Mouse (Mus musculus) limb, embryonic 11.5 days (tissue): ENCODE measurements around the gene Tmem150c. TPM values are rescaled to one million over a fixed set of nuclear protein-coding genes. Genes with fewer than 3 reads are reported as not detected.
A peak's percentile ranks its signal among the peaks of the same experiment; 100 is the strongest.

Source experiments
- ATAC-seq: fragments of 200-750 bp; cut with Nextera tagmentation; 2 replicates; pipeline ENCODE4 v1.8.0; 2017; ENCODE audit warnings: low read depth; ENCODE audit not compliant: insufficient number of reproducible peaks, low FRiP score, low TSS enrichment
- DNase-seq: peaks from one replicate; pipeline ENCODE4 v3.0.0-alpha.2; 2015; ENCODE audit warnings: low spot score
- H3K27ac ChIP-seq: fragments of 300-500 bp; sonication (generic); replicated peaks from 2 replicates; pipeline ENCODE4 v1.5.1; 2014; ENCODE audit warnings: low read depth, mild to moderate bottlenecking, low read length
- H3K27me3 ChIP-seq: fragments of 300-500 bp; sonication (generic); 2 replicates; pipeline ENCODE4 v1.6.1; 2014; ENCODE audit warnings: mild to moderate bottlenecking, low read length, mixed read lengths; ENCODE audit not compliant: control insufficient read depth, insufficient read depth
- H3K36me3 ChIP-seq: fragments of 300-500 bp; sonication (generic); 2 replicates; pipeline ENCODE4 v1.6.1; 2014; ENCODE audit warnings: mild to moderate bottlenecking, low read length, moderate library complexity, mixed read lengths; ENCODE audit not compliant: control insufficient read depth, insufficient read depth
- H3K4me1 ChIP-seq: fragments of 300-500 bp; sonication (generic); 2 replicates; pipeline ENCODE4 v1.6.1; 2014; ENCODE audit warnings: low read length, mixed read lengths; ENCODE audit not compliant: control insufficient read depth, insufficient read depth
- H3K4me2 ChIP-seq: fragments of 300-500 bp; sonication (generic); 2 replicates; pipeline ENCODE4 v1.6.1; 2014; ENCODE audit warnings: low read depth, mild to moderate bottlenecking, moderate library complexity; ENCODE audit not compliant: severe bottlenecking
- H3K4me3 ChIP-seq: fragments of 300-500 bp; sonication (generic); 2 replicates; pipeline ENCODE4 v1.5.1; 2014; ENCODE audit warnings: low read depth, low read length
- H3K9ac ChIP-seq: fragments of 300-500 bp; sonication (generic); 2 replicates; pipeline ENCODE4 v1.6.1; 2014; ENCODE audit warnings: mild to moderate bottlenecking, low read length
- H3K9me3 ChIP-seq: fragments of 300-500 bp; sonication (generic); 2 replicates; pipeline ENCODE4 v1.6.1; 2016; ENCODE audit warnings: low read length; ENCODE audit not compliant: control insufficient read depth
- WGBS: fragments of 180-500 bp; shearing (Covaris S2); extraction: QIAGEN DNeasy Blood & Tissue Kit; methylation state at CpG from one replicate; pipeline ENCODE4 v1.1.7; 2014; 5-methylcytosine and 5-hydroxymethylcytosine counted together
- polyA plus RNA-seq: library from polyadenylated mRNA; unstranded; fragments of >200 nt; fragmentation: Nextera tagmentation; extraction: Ambion mirVana; gene quantifications from 2 replicates; pipeline ENCODE4 v1.2.1, GENCODE M21; 2014

The Tmem150c gene
- polyA plus RNA-seq, 1 experiment from 2014 or later = 0.40 TPM

DNA sequence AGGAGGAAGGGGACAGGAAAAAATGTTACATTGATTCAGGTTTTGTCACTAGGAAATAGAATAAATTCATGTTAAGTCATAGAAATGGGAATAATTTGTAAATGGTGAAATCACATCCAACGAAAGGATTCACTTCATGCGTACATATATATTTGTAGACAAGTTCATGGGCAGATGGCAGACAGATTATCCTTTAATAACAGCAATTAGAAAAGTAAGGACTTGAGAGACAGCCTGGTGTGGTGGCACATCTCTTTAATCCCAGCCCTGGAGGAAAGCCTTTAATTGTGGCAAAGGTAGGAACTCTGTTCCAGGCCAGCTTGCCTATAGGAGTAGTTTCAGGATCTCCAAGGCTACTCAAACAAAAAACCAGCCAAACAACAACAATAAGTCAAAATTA is 90.1 kb downstream of the Tmem150c start:
- Histone ChIP-seq H3K4me3 (no peak overlapping the region), H3K4me1 (no peaks in the 10 kb centered on the region), H3K27me3 (no peaks in the 10 kb centered on the region), H3K9me3 (no peaks in the 10 kb centered on the region), H3K4me2 (no peak overlapping the region), H3K36me3 (peaks cover 3% of the 10 kb centered on the region; the same call in 1 of the 2 replicates), H3K27ac (no peak overlapping the region), H3K9ac (no peak overlapping the region)
- ATAC-seq = no peak
- 93% methylated on average over 2 of the region's 2 CpGs for WGBS
- no peak for DNase-seq

DNA sequence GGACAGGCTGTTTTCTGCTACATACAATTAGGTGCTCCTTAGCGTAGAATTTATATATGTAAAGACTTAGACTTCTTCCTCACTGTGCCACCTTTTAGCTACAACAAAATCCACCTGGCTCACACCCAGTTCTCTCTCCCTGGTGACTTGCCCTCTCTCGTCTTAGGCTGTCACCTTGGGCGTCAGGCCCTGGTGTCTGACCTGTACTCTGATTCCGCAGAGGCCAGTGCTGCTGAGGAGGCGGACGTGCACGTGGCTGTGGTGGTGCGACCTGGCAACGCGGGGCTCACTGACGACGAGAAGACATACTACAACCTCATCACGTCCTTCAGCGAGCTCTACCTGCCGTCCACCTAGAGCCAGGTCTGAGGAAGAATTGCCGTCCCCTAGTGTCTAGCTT is 92.0 kb downstream of the Tmem150c start:
- Histone ChIP-seq H3K9ac (no peak overlapping the region), H3K4me3 (no peak overlapping the region), H3K27ac (no peak overlapping the region), H3K27me3 (no peaks in the 10 kb centered on the region), H3K9me3 (no peaks in the 10 kb centered on the region), H3K36me3 (peaks cover 8% of the 10 kb centered on the region), H3K4me1 (no peaks in the 10 kb centered on the region), H3K4me2 (no peak overlapping the region)
- DNase-seq = no peak
- WGBS = 93% methylated on average over 16 of the region's 16 CpGs
- ATAC-seq = no peak

DNA sequence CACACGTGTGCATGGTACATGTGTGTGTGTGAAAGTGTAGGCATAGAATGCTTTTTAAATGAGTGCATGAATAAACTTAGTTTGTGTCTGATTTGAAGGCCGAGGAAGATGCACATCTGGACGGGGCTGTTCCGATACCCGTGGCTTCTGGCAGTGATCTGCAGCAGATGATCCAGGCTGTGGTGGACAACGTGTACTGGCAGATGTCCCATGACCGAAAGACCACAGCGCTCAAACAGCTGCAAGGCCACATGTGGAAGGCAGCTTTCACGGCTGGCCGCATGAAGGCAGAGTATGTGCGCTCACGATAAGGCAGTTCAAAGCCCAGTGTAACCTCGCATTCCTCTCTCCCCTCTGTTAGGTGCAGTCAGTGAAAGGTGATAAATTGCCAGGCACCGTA is 98.7 kb downstream of the Tmem150c start:
- H3K9ac ChIP-seq = no peak overlapping the region
- 95% methylated on average over 14 of the region's 14 CpGs for WGBS
- DNase-seq (no peak), ATAC-seq (no peak)
- H3K27me3 ChIP-seq = no peaks in the 10 kb centered on the region
- H3K4me3 ChIP-seq = no peak overlapping the region
- no peaks in the 10 kb centered on the region for H3K9me3 ChIP-seq
- 0 out of 2 replicates have a peak, but pooled peaks cover 5% of the 10 kb centered on the region for H3K4me1 ChIP-seq
- peaks cover 14% of the 10 kb centered on the region for H3K36me3 ChIP-seq
- no peak overlapping the region for H3K27ac ChIP-seq
- H3K4me2 ChIP-seq = no peak overlapping the region

DNA sequence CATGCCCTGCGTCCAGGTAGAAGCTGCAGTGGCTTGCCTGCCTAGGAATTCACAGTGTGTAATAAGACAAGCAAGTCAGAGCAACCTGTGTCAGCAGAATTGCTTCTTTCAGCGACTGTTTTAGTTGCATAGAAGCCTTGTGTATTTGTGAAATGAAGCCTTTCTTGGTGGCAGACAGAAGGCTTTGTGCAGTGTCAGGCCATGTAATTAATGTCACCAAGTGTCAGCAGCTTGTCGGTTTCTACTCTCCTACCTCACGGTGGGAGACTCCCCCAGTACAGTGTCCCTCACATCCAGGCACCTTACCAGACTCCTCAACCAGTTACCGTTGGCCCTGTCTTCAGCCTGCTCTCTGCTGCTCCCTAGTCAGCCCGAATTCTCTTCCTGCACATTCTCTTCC is 100.3 kb downstream of the Tmem150c start:
- ATAC-seq (no peak), DNase-seq (no peak)
- Histone ChIP-seq H3K27ac (peak overlapping the region; percentile 45; the same call in 1 of the 2 replicates), H3K27me3 (no peaks in the 10 kb centered on the region), H3K9me3 (no peaks in the 10 kb centered on the region), H3K9ac (no peak overlapping the region), H3K4me3 (no peak overlapping the region), H3K36me3 (peaks cover 14% of the 10 kb centered on the region), H3K4me1 (peaks cover 12% of the 10 kb centered on the region), H3K4me2 (no peak overlapping the region)
- 76% methylated on average over 6 of the region's 6 CpGs for WGBS

DNA sequence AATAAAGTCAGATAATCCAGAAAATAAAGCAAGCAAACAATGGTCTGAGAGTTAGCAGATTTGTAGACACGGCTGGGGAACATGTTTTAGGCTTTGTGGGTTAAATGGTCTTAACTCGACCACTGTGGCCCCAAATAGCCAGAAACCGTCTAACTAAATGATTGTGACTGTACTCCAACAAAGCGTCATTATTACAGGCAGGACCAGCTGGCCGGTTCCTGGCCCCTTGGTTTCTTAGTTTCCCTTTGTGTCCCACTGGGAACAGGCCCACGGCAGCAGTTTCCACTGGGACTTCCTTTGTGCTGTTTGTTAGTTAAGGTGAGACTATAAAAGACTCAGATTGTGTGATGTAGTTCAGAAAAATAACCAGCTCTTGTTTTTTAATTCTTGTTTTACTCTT is 100.9 kb downstream of the Tmem150c start:
- peak overlapping the region; percentile 45; the same call in 1 of the 2 replicates for H3K27ac ChIP-seq
- DNase-seq (peak; percentile 40), ATAC-seq (no peak)
- peaks cover 12% of the 10 kb centered on the region for H3K4me1 ChIP-seq
- H3K4me2 ChIP-seq = no peak overlapping the region
- H3K4me3 ChIP-seq = no peak overlapping the region
- 51% methylated on average over 6 of the region's 6 CpGs for WGBS
- no peaks in the 10 kb centered on the region for H3K27me3 ChIP-seq
- peaks cover 11% of the 10 kb centered on the region for H3K36me3 ChIP-seq
- H3K9ac ChIP-seq = no peak overlapping the region
- no peaks in the 10 kb centered on the region for H3K9me3 ChIP-seq

DNA sequence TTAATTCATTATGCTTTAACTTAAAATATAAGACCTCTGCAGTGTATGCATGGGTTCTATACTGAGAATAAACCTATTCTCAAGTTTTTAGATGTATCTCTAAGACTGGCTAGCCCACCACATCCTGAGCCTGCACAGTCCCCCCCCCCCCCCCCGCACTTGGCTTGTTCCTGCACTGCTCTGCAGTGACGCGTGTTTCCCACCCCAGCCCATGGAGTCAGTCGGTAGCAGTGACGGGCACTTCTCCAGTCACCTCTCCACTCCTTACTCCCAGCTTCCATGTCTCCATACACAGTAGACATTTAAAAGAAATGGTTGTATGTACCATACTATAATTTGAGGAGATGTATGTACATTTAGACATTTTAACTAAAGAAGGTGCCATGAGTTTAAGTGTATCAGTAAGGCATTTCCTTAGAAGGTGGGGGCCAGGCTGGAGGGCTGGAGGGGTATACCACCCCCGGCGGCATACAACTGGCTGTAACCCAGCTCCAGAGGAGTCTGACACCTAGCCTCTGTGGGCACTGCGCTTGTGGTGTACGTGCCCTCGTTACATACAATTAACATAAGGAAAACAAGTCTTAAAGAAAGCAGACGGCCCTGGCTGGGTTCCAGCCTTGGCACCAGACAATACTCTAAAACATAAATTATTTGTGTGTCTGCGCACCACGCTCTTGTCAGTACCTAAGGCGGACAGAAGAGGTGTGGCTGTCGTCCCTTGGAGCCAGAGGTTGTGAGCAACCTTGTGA is 102.0 kb downstream of the Tmem150c start:
- no peak overlapping the region for H3K4me3 ChIP-seq
- no peaks in the 10 kb centered on the region for H3K27me3 ChIP-seq
- no peak overlapping the region for H3K27ac ChIP-seq
- WGBS = 85% methylated on average over 14 of the region's 15 CpGs
- H3K36me3 ChIP-seq = peaks cover 8% of the 10 kb centered on the region; the same call in 1 of the 2 replicates
- H3K4me1 ChIP-seq = peaks cover 12% of the 10 kb centered on the region
- no peaks in the 10 kb centered on the region for H3K9me3 ChIP-seq
- ATAC-seq (no peak), DNase-seq (no peak)
- H3K4me2 ChIP-seq = no peak overlapping the region
- H3K9ac ChIP-seq = no peak overlapping the region

DNA sequence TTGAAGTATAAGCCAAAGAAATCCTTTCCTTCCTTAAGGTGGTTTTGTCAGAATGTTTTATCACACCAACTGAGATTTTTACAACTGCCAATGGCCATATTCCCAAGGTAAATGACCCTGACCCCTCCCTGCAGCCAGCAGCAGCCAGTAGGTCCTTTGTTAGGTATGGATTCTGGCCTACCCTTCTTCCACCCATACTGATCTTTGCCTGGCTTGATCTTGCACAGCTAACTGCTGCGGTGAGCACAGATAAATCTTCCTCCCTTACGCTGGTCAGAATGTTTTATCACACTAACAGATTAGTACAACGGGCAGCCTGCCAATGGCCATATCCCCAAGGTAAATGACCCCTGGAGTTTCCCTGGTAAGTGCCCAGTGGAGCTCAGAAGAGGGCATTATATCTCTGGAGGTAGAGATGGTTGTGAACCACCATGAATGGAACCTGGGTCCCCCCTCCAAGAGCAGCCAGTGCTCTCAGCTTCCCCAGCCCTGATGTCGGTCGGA is 103.7 kb downstream of the Tmem150c start:
- peaks cover 12% of the 10 kb centered on the region for H3K4me1 ChIP-seq
- no peak overlapping the region for H3K9ac ChIP-seq
- no peak overlapping the region for H3K4me2 ChIP-seq
- H3K4me3 ChIP-seq = no peak overlapping the region
- no peak for ATAC-seq
- H3K36me3 ChIP-seq = peaks cover 6% of the 10 kb centered on the region; the same call in 1 of the 2 replicates
- H3K27me3 ChIP-seq = no peaks in the 10 kb centered on the region
- H3K27ac ChIP-seq = no peak overlapping the region
- WGBS = 77% methylated on average over 5 of the region's 5 CpGs
- H3K9me3 ChIP-seq = no peaks in the 10 kb centered on the region; the same call in 1 of the 2 replicates
- no peak for DNase-seq

DNA sequence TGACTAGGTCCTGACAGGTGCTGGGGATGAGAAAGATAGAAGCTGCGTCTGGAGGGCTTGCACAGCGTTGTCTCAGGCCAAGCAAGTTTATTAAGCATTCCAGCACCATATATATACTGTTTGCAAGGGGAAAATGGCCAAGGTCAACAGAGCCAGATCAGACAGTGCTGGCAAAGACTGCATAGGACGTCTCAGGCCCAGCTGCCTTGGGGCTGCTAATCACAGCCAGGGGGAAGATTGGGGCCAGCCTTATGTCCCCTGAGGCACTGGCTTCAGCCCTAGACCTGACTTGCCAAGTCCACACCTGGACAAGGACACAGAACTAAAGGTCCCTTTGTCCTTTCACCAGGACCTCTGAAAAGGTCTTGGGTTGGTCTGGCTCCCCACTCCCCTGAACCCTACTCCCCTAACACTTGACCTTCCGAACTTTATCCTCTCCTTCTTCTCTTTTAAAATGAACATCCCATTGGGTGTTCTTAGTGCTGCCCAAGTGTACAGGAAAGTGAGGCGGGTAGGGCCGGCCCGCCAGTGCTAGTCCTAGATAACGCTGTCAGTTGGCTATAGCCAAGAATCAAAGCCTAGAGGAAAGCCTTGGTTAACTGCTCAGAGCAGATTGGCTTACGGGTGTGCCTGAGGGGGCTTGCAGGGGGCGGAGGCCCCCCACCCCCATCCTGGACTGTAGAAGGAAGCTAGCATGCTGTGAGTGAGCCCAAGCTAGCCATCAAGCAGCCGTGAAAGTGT is 104.6 kb downstream of the Tmem150c start:
- Histone ChIP-seq H3K9me3 (no peaks in the 10 kb centered on the region; the same call in 1 of the 2 replicates), H3K9ac (no peak overlapping the region), H3K4me3 (no peak overlapping the region), H3K27ac (no peak overlapping the region), H3K36me3 (peaks cover 2% of the 10 kb centered on the region; the same call in 1 of the 2 replicates), H3K4me1 (peaks cover 12% of the 10 kb centered on the region), H3K4me2 (no peak overlapping the region), H3K27me3 (no peaks in the 10 kb centered on the region)
- ATAC-seq (no peak), DNase-seq (no peak)
- WGBS = 80% methylated on average over 11 of the region's 11 CpGs
